Mouse (Mus musculus) pancreas, adult 10 weeks (tissue): Measurements from ENCODE around the gene Dusp28. TPM values are rescaled to one million over a fixed set of nuclear protein-coding genes. Genes with fewer than 3 reads are reported as not detected.

Experiments used
- polyA plus RNA-seq: library from polyadenylated mRNA; stranded (reverse); fragments of 350-450 nt; fragmentation: Illumina TruSeq; extraction: RNeasy Lipid Tissue Mini Kit (QIAGEN cat#74804); gene quantifications from one replicate; pipeline ENCODE4 v1.2.3, GENCODE M21; 2015; ENCODE audit warnings: low read depth, low replicate concordance; ENCODE audit not compliant: insufficient read depth

Dusp28 gene
- polyA plus RNA-seq, result 5.2 TPM

GRCm38 (mm10) chr1:92906779-92907631, at the start of gene Dusp28:
Dusp28 (plus strand) TSS chr1:92906981.

GRCm38 (mm10) chr1:92902786-92903185, 4.0 kb upstream of the Dusp28 start, which contains the start of gene Ankmy1:
Ankmy1 (minus strand) TSS chr1:92902906.

GRCm38 (mm10) chr1:92910239-92910885, 3.6 kb downstream of the Dusp28 start, which contains the start of gene Rnpepl1:
Rnpepl1 (plus strand) TSS chr1:92910783.

DNA sequence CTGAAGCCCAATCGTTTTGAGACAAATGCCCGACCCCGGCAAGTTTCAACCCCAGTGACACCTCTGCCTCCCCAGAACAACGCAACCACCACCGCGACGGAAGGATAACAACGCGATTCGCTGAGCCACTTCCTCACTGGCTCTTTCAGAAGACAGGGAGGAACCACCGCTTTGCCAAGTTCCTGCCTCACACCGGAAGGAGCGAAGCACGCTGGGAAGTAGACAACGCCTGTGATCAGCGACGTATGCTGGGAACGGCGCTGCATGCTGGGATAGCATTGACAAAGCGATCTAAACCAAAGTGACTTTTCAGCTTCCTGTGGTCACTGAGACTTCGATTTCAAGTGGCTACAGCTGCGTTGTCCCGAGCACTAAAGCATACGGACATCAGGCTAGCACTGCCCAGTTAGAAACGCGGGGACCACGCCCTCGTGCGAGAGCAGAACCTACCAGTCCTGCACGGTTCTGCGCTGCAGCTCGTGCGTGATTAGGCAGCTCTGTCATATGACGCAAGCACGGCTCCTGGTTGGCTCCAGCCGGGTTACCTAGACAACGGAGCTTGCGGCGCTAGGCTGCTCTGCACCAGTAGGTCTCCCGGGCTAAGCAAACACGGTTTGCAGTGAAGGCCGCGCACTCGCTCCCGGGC, 27.5 kb downstream of the Dusp28 start, which contains the start of gene Capn10:
Gene Capn10 (plus strand): TSS at position 195 of the 646 bp plus-strand sequence.

DNA sequence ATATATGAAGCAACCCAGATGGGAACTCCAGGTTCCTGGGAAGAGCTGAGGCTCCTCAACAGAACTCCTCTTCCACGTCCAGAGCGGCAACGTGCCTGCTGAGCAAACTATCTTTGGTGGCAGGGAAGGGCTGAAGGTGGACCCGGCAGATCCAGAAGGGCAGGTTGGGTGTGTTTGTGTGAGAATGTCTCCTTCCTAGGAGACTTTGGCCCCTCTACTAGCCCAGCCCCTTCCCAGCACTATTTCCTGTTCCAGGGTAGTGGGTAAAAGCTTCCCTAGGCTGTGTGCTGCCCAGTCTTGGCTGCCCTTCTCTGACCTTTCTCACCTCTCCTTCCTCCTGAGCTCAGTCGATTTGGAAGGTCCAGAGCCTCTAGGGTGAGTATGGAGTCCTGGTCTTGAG, 43.8 kb downstream of the Dusp28 start, which contains the start of gene Gpr35:
Gene Gpr35 (plus strand): TSS at position 259 of the 400 bp plus-strand sequence.

Other genes with a start within 250 kb of the Dusp28 start
- 2.2 TPM for gene Gpc1, start 75.3 kb upstream of the Dusp28 start, polyA plus RNA-seq
- not detected for gene Ankmy1, start 4.1 kb upstream of the Dusp28 start, polyA plus RNA-seq
- 38.7 TPM for gene Rnpepl1, start 3.8 kb downstream of the Dusp28 start, polyA plus RNA-seq
- 6.3 TPM for gene Capn10, start 27.4 kb downstream of the Dusp28 start, polyA plus RNA-seq
- 0.31 TPM for gene Gpr35, start 43.9 kb downstream of the Dusp28 start, polyA plus RNA-seq
- gene Aqp12, start 99.4 kb downstream of the Dusp28 start, polyA plus RNA-seq, result 97.8 TPM
- gene Kif1a, start 195.0 kb downstream of the Dusp28 start, polyA plus RNA-seq, result 3.3 TPM
- gene Agxt, start 228.3 kb downstream of the Dusp28 start, polyA plus RNA-seq, result not detected